Mouse (Mus musculus) urinary bladder, adult 2 months (tissue): Measurements from ENCODE around the gene Pet100. TPM values are rescaled to one million over a fixed set of nuclear protein-coding genes. Genes with fewer than 3 reads are reported as not detected.
A peak's percentile ranks its signal among the peaks of the same experiment; 100 is the strongest.
"Not testable (repeated sequence)": the region's sequence is repeated elsewhere in the genome, so short reads cannot be mapped to it uniquely, and the experiment has no call there.

ENCODE experiments used
- DNase-seq: peaks from one replicate; pipeline ENCODE4 v3.0.0; 2022; ENCODE audit warnings: low spot score
- polyA plus RNA-seq: library from polyadenylated mRNA; depleted of rRNA; stranded (reverse); fragments of >200 nt; gene quantifications from 2 replicates; pipeline ENCODE4 v1.2.3, GENCODE M21; 2012; rRNA removed

Gene Pet100
- polyA plus RNA-seq: 65.2 and 71.8 TPM in 2 replicates

GRCm38 (mm10) chr8:3621199-3621970, at the start of gene Pet100, which contains the start of gene Xab2:
Gene Pet100 (plus strand): TSS chr8:3621548.
Gene Xab2 (minus strand): TSS chr8:3621316.
- peak; percentile 88 for DNase-seq

- DNase-seq: no peak
Measured at GRCm38 (mm10) chr8:3574546-3574945, 46.8 kb upstream of the Pet100 start.

- DNase-seq: no peak
Measured at GRCm38 (mm10) chr8:3576211-3576960, 45.0 kb upstream of the Pet100 start.

- DNase-seq: peak; percentile 38
Measured at GRCm38 (mm10) chr8:3579390-3580364, 41.7 kb upstream of the Pet100 start.

GRCm38 (mm10) chr8:3581961-3582360, 39.4 kb upstream of the Pet100 start:
- not testable (repeated sequence) for DNase-seq

GRCm38 (mm10) chr8:3586452-3586851, 34.9 kb upstream of the Pet100 start:
- DNase-seq: no peak

GRCm38 (mm10) chr8:3586993-3587390, 34.4 kb upstream of the Pet100 start, which contains the start of gene Camsap3:
Gene Camsap3 (plus strand): TSS chr8:3587293.
- no peak for DNase-seq

- peak; percentile 50 for DNase-seq
Measured at GRCm38 (mm10) chr8:3587391-3588257, 33.7 kb upstream of the Pet100 start.

- DNase-seq: no peak
Measured at GRCm38 (mm10) chr8:3588258-3588633, 33.1 kb upstream of the Pet100 start.

GRCm38 (mm10) chr8:3593470-3593869, 27.9 kb upstream of the Pet100 start:
- DNase-seq: no peak

- no peak for DNase-seq
Measured at GRCm38 (mm10) chr8:3594466-3594865, 26.9 kb upstream of the Pet100 start.

GRCm38 (mm10) chr8:3598054-3598453, 23.3 kb upstream of the Pet100 start:
- DNase-seq: no peak

- no peak for DNase-seq
Measured at GRCm38 (mm10) chr8:3599219-3599618, 22.1 kb upstream of the Pet100 start.

GRCm38 (mm10) chr8:3600401-3600800, 20.9 kb upstream of the Pet100 start:
- no peak for DNase-seq

- DNase-seq: no peak
Measured at GRCm38 (mm10) chr8:3603439-3603838, 17.9 kb upstream of the Pet100 start.

GRCm38 (mm10) chr8:3606593-3606992, 14.8 kb upstream of the Pet100 start:
- DNase-seq: no peak

- DNase-seq: no peak
Measured at GRCm38 (mm10) chr8:3607822-3608221, 13.5 kb upstream of the Pet100 start.

GRCm38 (mm10) chr8:3609046-3609815, 12.1 kb upstream of the Pet100 start:
- no peak for DNase-seq

- no peak for DNase-seq
Measured at GRCm38 (mm10) chr8:3609816-3610150, 11.6 kb upstream of the Pet100 start.

GRCm38 (mm10) chr8:3622119-3622518, 771 bp downstream of the Pet100 start:
- DNase-seq: no peak
